Mouse (Mus musculus) G1E (cell line): ENCODE data around the gene Zscan25.
"Not testable (repeated sequence)": the region's sequence is repeated elsewhere in the genome, so short reads cannot be mapped to it uniquely, and the experiment has no call there.

Experiments used
- CTCF ChIP-seq: IDR thresholded peaks from 2 replicates; pipeline ENCODE4 v1.5.1; 2012; ENCODE audit warnings: low read depth, low read length, inconsistent platforms, mixed read lengths
- GATA2 ChIP-seq: IDR thresholded peaks from 2 replicates; pipeline ENCODE4 v1.6.1; 2012; ENCODE audit warnings: low read depth, low read length, inconsistent platforms, borderline replicate concordance

DNA sequence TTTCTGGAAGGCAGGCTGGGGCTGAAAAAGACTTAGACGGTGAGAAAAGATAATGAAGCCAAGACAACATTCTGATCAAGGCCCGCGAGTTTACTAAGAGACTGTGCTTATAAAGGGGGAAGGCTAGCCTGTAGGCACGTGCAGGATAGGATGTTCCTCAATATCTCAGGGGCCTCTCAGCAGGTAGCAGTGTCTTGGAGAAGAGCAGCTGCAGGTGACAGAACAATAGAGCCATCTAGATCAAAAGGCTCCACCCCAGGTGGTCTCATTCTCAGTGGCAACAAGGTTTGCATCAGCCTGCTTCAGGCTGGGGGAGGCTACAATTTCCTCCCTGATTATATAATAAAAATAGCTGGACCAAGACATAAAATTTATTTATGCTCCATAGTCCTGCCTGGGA is 21.5 kb downstream of the Zscan25 start:
- not testable (repeated sequence) for TF ChIP-seq CTCF, GATA2
